Mouse (Mus musculus) cerebellum, adult (tissue): ENCODE results near the gene Pten.

Experiments
- ATAC-seq: cut with Nextera tagmentation; 2 replicates; pipeline ENCODE4 v1.9.2; 2017; ENCODE audit warnings: mild to moderate bottlenecking, moderate library complexity, mixed read lengths; ENCODE audit not compliant: insufficient number of reproducible peaks, low FRiP score, low TSS enrichment

Gene Pten

DNA sequence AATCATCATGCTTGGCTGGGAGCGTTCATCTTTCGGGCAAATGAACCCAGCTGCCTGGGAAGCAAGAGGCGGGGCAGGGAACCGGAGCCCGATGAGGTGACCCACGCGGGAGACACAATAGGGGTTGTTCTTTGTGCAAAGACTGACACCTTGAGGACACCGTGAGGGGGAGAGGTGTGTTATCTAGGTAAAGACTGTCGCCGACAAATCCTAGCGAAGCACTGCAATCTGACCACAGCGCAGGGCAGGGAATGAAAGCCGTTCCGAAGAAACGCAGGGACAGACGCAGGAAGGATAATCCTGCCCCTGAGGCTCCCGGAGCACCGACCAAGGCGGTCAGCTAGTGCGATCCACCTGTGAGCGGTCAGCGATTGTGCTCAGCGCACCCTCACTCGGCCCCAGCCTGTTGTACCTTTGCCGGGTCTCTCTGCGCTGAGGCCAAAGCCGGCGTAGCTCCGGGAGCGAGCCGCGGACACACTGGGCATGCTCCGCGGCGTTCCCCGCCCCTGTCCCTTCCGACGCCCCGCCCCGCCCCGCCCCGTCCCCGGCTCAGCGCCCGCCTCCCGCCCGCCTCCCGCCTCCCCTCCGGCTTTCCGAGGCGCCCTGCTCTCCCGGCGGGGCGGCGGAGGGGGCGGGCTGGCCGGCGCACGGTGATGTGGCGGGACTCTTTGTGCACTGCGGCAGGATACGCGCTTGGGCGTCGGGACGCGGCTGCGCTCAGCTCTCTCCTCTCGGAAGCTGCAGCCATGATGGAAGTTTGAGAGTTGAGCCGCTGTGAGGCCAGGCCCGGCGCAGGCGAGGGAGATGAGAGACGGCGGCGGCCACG, at the start of gene Pten:
Pten (plus strand) TSS at position 598 of the 826 bp plus-strand sequence.
- peak; percentile 69 for ATAC-seq

- ATAC-seq = no peak
Observed at GRCm38 (mm10) chr19:32708996-32709395, 48.3 kb upstream of the Pten start.

- ATAC-seq = no peak
Observed at GRCm38 (mm10) chr19:32710288-32710687, 47.0 kb upstream of the Pten start.

- peak; percentile 84 for ATAC-seq
Observed at GRCm38 (mm10) chr19:32711761-32712541, 45.3 kb upstream of the Pten start.

- peak; percentile 90 for ATAC-seq
Observed at GRCm38 (mm10) chr19:32712588-32713042, 44.7 kb upstream of the Pten start.

GRCm38 (mm10) chr19:32713471-32713870, 43.8 kb upstream of the Pten start:
- no peak for ATAC-seq

DNA sequence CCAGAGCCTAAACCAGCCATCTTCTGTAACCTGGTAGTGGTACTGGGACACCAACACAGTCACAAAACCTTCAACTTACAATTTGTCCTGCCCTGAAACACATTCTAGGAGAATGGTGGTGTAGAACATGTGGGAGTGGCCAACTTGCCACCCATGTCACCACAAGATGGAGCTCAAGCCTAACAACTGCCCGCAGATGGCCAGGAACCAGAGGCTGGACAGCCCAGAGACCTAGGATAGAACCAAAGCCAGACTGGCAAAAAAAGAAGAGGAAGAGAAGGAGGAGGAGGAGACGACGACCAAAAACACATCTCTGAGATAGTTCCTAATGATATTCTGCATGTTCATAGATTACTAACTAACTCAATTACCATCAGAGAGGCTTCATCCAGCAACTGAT, 42.1 kb upstream of the Pten start:
- peak; percentile 51 for ATAC-seq

DNA sequence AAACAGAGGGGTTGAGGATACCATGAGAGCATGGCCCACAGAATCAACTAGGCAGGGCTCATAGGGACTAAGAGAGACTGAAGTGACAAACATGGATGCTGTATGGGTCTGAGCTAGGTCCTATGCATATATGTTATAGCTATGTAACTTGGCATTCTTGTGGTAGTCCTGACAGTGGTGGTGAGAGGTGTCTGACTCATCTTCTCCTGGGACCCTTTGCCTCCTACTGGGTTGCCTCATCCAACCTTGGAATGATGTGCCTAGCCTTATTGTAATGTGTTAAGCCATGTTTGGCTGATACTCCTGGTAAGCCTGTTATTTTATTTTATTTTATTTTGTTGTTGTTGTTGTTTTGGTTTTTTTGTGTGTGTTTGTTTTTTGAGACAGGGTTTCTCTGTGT, 41.6 kb upstream of the Pten start:
- no peak for ATAC-seq

DNA sequence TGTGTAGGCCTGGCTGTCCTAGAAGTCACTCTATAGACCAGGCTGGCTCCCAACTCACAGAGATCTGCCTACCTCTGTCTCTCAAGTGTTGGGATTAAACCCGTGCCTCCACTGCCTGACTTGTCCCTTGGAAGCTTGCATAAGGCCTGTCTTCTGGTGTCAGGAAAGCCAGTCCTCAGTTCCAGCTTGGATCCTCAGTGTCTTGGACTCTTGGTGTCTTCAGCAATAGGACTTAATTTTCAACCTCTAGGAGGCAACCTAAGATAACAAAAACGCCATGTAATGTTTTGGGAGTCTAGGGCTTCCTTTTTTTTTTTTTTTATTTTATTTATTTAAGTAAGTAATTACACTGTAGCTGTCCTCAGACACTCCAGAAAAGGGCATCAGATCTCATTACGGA, 39.7 kb upstream of the Pten start:
- no peak for ATAC-seq

DNA sequence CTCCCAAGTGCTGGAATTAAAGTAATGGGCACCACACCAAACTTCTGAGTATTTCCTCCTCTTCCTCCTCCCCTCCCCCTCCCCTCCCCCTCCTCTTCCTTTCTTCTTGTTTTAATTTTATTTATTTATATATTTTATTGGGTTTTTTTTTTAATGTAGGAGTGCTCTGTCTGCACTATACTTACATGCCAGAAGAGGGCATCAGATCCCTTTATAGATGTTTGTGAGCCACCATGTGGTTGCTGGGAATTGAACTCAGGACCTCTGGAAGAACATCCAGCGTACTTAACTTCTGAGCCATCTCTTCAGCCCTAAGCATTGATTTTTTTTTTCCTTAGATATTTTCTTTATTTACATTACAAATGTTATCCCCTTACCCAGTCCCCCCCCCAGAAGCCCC, 37.0 kb upstream of the Pten start:
- no peak for ATAC-seq

GRCm38 (mm10) chr19:32723817-32724216, 33.5 kb upstream of the Pten start:
- ATAC-seq = no peak

- ATAC-seq = peak; percentile 68; the same call in 1 of the 2 replicates
Observed at GRCm38 (mm10) chr19:32726451-32727325, 30.6 kb upstream of the Pten start.

DNA sequence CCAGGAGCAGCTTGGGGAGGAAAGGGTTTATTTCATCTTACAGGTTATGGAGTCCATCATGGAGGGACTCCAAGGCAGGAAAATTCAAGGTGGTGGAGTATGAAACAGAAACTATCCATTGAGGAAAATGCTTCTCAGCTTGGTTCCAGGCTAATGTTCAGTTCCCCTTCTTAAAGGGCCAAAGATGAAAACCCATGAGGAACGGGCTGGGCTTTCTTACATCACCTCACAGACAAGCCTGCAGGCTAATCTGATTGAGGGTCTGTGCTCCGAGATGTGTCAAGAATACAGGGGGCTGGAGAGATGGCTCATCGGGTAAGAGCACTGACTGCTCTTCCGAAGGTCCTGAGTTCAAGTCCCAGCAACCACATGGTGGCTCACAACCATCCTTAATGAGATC, 27.5 kb upstream of the Pten start:
- no peak for ATAC-seq

DNA sequence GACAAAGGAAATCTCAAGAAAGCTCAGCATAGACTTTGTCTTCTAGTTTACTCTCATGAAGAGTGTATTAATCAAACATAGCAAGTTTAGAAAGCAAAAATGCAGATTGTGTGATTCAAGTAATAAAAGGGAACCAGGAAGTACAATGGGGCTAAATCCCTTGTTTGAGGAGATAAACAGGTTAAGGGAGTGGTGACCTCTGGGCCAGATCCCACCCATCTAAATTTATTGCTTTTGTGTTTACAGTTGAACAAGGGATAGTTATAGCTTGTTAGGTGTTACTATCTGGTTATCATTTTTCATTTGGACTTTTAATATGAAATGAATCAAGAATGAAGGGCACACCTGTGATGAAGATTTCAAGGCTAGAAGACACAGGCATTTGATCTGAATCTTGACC, 24.4 kb upstream of the Pten start:
- ATAC-seq = no peak

GRCm38 (mm10) chr19:32737844-32738243, 19.5 kb upstream of the Pten start:
- no peak for ATAC-seq

- ATAC-seq = no peak
Observed at GRCm38 (mm10) chr19:32739686-32740085, 17.6 kb upstream of the Pten start, which contains the start of gene Atad1. Gene Atad1 (minus strand): TSS chr19:32739786.

DNA sequence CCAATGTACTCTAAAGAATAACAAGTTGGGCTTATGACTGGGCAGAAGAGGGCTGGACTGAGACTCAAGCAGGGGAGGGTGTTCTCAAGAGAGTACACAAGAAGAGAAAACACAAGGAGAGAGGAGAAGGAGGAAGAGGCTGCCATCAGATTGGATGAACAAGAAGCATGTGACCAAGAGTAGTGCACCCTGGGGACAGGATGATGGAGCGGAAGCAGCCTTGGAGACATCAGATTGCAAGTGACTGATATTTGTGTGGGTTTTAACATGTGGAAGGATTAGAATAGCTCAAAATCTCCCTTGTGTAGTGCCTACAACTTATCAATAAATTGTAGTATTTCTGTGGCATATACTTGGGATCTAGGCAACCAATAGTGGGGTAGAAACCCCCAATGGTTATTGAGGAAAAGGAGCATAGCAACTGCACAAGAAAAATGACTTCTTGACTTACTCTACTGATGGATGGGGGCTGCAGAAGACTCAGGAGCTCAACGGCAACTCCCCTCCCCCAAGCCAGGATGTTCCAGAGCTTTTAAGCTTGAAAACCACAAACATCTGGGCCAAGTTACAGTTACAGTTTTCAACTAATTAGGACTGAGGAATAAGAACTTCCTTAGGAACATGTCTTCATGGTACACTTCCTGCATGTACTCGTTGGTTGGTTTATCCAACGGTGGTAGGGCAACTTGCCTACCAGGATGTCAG, 16.5 kb upstream of the Pten start:
- no peak for ATAC-seq

DNA sequence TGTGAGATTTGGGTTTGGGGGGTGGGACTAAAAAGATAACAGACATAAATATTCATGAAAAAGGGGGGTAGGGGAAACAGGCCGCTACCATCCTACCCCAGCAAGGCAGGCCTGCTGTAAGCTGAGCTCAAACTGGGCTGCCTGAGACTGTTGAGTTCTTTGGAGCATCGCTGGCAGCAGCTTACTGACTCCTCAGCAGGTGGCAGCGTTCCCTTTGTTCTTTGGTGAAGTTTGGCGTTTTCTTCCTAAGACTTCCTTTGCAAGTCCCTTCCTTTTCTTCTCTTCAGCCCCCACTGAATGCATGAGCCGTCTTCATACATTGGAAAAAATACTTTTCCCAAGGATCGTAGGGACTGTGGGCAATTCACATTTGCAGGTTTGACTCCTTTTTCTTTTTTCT, 7.9 kb upstream of the Pten start:
- ATAC-seq = no peak

DNA sequence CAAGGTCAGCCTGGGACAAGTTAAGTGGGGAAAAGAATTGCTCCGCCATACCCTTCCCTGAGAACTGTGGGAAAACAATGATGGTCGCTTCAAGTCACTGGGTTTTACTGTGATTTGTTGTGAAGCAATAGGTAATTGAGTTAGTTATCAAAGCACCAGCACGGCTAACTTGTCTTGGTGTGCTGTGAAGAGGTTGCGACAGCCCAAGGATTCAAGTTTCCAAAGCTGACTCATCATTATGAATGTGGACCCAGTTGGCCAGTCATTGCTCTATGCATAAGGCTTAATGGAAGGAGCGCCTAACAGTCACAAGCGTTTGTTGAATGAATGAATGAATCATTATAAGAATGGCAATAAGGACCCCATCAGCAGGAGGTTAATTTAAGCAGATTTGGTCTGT, 4.9 kb upstream of the Pten start:
- no peak for ATAC-seq

DNA sequence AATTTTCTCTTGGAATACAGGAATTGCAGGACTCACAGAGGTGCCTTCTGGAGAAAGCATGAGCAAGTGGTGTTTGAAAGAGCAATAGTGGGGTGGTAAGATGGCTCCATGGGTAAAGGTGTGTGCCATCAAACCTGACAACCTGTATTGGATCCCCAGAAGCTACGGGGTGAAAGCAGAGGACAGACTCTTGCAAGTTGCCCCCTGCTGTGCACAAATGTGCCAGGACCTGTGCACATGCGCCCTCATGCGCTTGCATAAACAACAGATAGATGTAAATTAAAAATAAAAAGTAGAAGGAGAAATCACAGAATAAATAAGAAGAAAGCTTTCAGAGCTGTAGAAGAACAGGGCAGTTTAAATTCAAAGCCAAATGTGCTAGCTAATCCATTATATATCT, 3.9 kb upstream of the Pten start:
- no peak for ATAC-seq
